Mouse (Mus musculus) ES-E14 (cell line): ENCODE results near the gene Chchd6. TPM values are rescaled to one million over a fixed set of nuclear protein-coding genes. Genes with fewer than 3 reads are reported as not detected.
A peak's percentile ranks its signal among the peaks of the same experiment; 100 is the strongest.

Experiments
- DNase-seq: peaks from one replicate; pipeline ENCODE4 v3.0.0-alpha.2; 2013; ENCODE audit warnings: low read depth, low spot score
- H3K27ac ChIP-seq: 2 replicates; pipeline ENCODE4 v1.5.1; 2012; ENCODE audit warnings: low read depth, mild to moderate bottlenecking, low read length, moderate library complexity, mixed read lengths; ENCODE audit not compliant: poor library complexity, insufficient read depth, severe bottlenecking
- H3K36me3 ChIP-seq: 2 replicates; pipeline ENCODE4 v1.6.1; 2012; ENCODE audit warnings: mild to moderate bottlenecking, low read length, moderate library complexity, mixed read lengths; ENCODE audit not compliant: control insufficient read depth, poor library complexity, insufficient read depth, severe bottlenecking
- H3K4me1 ChIP-seq, 2 experiments: fragments of 150-350 bp in 1 of 2; sonication (generic) in 1 of 2; 2 replicates each; pipeline ENCODE4 v1.6.1; 2012; ENCODE audit warnings: low read length in 2 of 2, mild to moderate bottlenecking in 1 of 2, mixed read lengths in 1 of 2; ENCODE audit not compliant: control insufficient read depth in 2 of 2, insufficient read depth in 2 of 2, poor library complexity in 1 of 2
- H3K4me3 ChIP-seq, 2 experiments: fragments of 150-350 bp in 1 of 2; sonication (generic) in 1 of 2; 2 replicates each; pipeline ENCODE4 v1.5.1; 2012; ENCODE audit warnings: low read length in 2 of 2, low read depth in 1 of 2, mild to moderate bottlenecking in 1 of 2, mixed read lengths in 1 of 2; ENCODE audit not compliant: insufficient read depth in 1 of 2, poor library complexity in 1 of 2, severe bottlenecking in 1 of 2
- H3K9ac ChIP-seq: 2 replicates; pipeline ENCODE4 v1.6.1; 2012; ENCODE audit warnings: low read depth, mild to moderate bottlenecking, low read length, mixed read lengths; ENCODE audit not compliant: poor library complexity, insufficient read depth, severe bottlenecking
- H3K9me3 ChIP-seq: fragments of 150-350 bp; sonication (generic); 2 replicates; pipeline ENCODE4 v1.6.1; 2012; ENCODE audit warnings: low read depth, mild to moderate bottlenecking, low read length; ENCODE audit not compliant: control insufficient read depth, insufficient read depth
- CHD2 ChIP-seq: IDR thresholded peaks from 2 replicates; pipeline ENCODE4 v1.6.1; 2014; ENCODE audit warnings: mild to moderate bottlenecking, low read depth, low read length, inconsistent platforms
- HCFC1 ChIP-seq: IDR thresholded peaks from 2 replicates; pipeline ENCODE4 v1.6.1; 2012; ENCODE audit warnings: low read length, inconsistent platforms, borderline replicate concordance; ENCODE audit not compliant: insufficient read depth
- MAFK ChIP-seq: IDR thresholded peaks from 2 replicates; pipeline ENCODE4 v1.6.1; 2014; ENCODE audit warnings: mild to moderate bottlenecking, low read depth, low read length, inconsistent platforms; ENCODE audit not compliant: insufficient read depth
- ZC3H11A ChIP-seq: IDR thresholded peaks from 2 replicates; pipeline ENCODE4 v1.6.1; 2012; ENCODE audit warnings: low read depth, mild to moderate bottlenecking, inconsistent platforms, low read length, borderline replicate concordance
- ZNF384 ChIP-seq: IDR thresholded peaks from 2 replicates; pipeline ENCODE4 v1.6.1; 2012; ENCODE audit warnings: low read depth, low read length, inconsistent platforms
- in situ Hi-C, 2 experiments: fragments of 600-800 bp; cut with MboI; formaldehyde crosslinking; loops; one replicate each; pipeline ENCODE4 v1.15.1; 2025; ENCODE audit warnings: low sequenced_read_pairs in 2 of 2, inconsistent platforms in 1 of 2; ENCODE audit not compliant: unreplicated experiment in 2 of 2
- total RNA-seq: library from RNA; depleted of rRNA; stranded (reverse); fragments of 300-350 nt; gene quantifications from 2 replicates; pipeline ENCODE4 v1.2.3, GENCODE M21; 2012

The Chchd6 gene
- total RNA-seq, 1 experiment: 28.0 TPM

GRCm38 (mm10) chr6:89348363-89348762, 247.1 kb downstream of the Chchd6 start:
- TF ChIP-seq CHD2: no peak
- no peak for TF ChIP-seq ZC3H11A
- TF ChIP-seq MAFK: no peak
- TF ChIP-seq ZNF384: no peak
- TF ChIP-seq HCFC1: no peak
- peaks cover 0 to 24% of the 10 kb centered on the region in 2 experiments; a peak in 2 of 4 replicates for H3K4me1 ChIP-seq
- H3K27ac ChIP-seq: no peak overlapping the region
- H3K4me3 ChIP-seq: no peak overlapping the region
- H3K9me3 ChIP-seq: no peaks in the 10 kb centered on the region
- H3K9ac ChIP-seq: no peak overlapping the region
- in situ Hi-C loops: no loop called here
- peaks cover 27% of the 10 kb centered on the region; the same call in 1 of the 2 replicates for H3K36me3 ChIP-seq
- no peak for DNase-seq

GRCm38 (mm10) chr6:89347792-89348191, 247.7 kb downstream of the Chchd6 start:
- no peak for TF ChIP-seq CHD2
- no peak for TF ChIP-seq ZC3H11A
- no peak for TF ChIP-seq MAFK
- no peak for TF ChIP-seq ZNF384
- TF ChIP-seq HCFC1: no peak
- peaks cover 28% of the 10 kb centered on the region; the same call in 1 of the 2 replicates for H3K36me3 ChIP-seq
- no peak overlapping the region for H3K27ac ChIP-seq
- peaks cover 0 to 24% of the 10 kb centered on the region in 2 experiments; a peak in 2 of 4 replicates for H3K4me1 ChIP-seq
- no peaks in the 10 kb centered on the region for H3K9me3 ChIP-seq
- no peak for DNase-seq
- in situ Hi-C loops: no loop called here
- no peak overlapping the region for H3K4me3 ChIP-seq
- H3K9ac ChIP-seq: no peak overlapping the region

GRCm38 (mm10) chr6:89345855-89346254, 249.6 kb downstream of the Chchd6 start:
- no peak for DNase-seq
- no peak for TF ChIP-seq CHD2
- TF ChIP-seq MAFK: no peak
- no peak for TF ChIP-seq HCFC1
- TF ChIP-seq ZC3H11A: no peak
- no peak for TF ChIP-seq ZNF384
- peaks cover 41% of the 10 kb centered on the region for H3K36me3 ChIP-seq
- no peak overlapping the region for H3K4me3 ChIP-seq
- H3K4me1 ChIP-seq: peaks cover 0 to 18% of the 10 kb centered on the region in 2 experiments; a peak in 2 of 4 replicates
- in situ Hi-C loops: no loop called here
- no peaks in the 10 kb centered on the region for H3K9me3 ChIP-seq
- H3K9ac ChIP-seq: peak overlapping the region; percentile 28
- H3K27ac ChIP-seq: 0 out of 2 replicates have a peak overlapping the region, but pooled peaks have one; percentile 24

GRCm38 (mm10) chr6:89345486-89345785, 250.0 kb downstream of the Chchd6 start:
- peak overlapping the region; percentile 28 for H3K9ac ChIP-seq
- in situ Hi-C loops: no loop called here
- no peaks in the 10 kb centered on the region for H3K9me3 ChIP-seq
- no peak for DNase-seq
- H3K27ac ChIP-seq: peak overlapping the region; percentile 24; the same call in 1 of the 2 replicates
- TF ChIP-seq ZNF384 (no peak), HCFC1 (no peak), ZC3H11A (no peak), CHD2 (no peak), MAFK (no peak)
- H3K4me1 ChIP-seq: peaks cover 0 to 18% of the 10 kb centered on the region in 2 experiments; a peak in 2 of 4 replicates
- no peak overlapping the region for H3K4me3 ChIP-seq
- peaks cover 41% of the 10 kb centered on the region for H3K36me3 ChIP-seq
